Mouse (Mus musculus) kidney, postnatal 0 days (tissue): ENCODE measurements around the gene Cdc37l1. TPM values are rescaled to one million over a fixed set of nuclear protein-coding genes. Genes with fewer than 3 reads are reported as not detected.

Source experiments
- ATAC-seq: fragments of 200-750 bp; cut with Nextera tagmentation; replicated peaks from 2 replicates; pipeline ENCODE4 v1.8.0; 2017; ENCODE audit warnings: low read depth, moderate number of reproducible peaks, moderate TSS enrichment, moderate library complexity; ENCODE audit not compliant: low FRiP score
- DNase-seq: peaks from one replicate; pipeline ENCODE4 v3.0.0-alpha.2; 2016; ENCODE audit warnings: low spot score
- H3K27ac ChIP-seq: fragments of 300-500 bp; sonication (generic); 2 replicates; pipeline ENCODE4 v1.5.1; 2014; ENCODE audit warnings: mild to moderate bottlenecking
- H3K27me3 ChIP-seq: fragments of 300-500 bp; sonication (generic); 2 replicates; pipeline ENCODE4 v1.6.1; 2014; ENCODE audit warnings: low read length, mixed read lengths; ENCODE audit not compliant: insufficient read depth
- H3K36me3 ChIP-seq: fragments of 300-500 bp; sonication (generic); 2 replicates; pipeline ENCODE4 v1.6.1; 2014; ENCODE audit warnings: low read length, mixed read lengths; ENCODE audit not compliant: insufficient read depth
- H3K4me1 ChIP-seq: fragments of 300-500 bp; sonication (generic); replicated peaks from 2 replicates; pipeline ENCODE4 v1.6.1; 2014; ENCODE audit warnings: antibody characterized with exemption, low read length, mixed read lengths; ENCODE audit not compliant: insufficient read depth
- H3K4me2 ChIP-seq: fragments of 300-500 bp; sonication (generic); 2 replicates; pipeline ENCODE4 v1.6.1; 2014; ENCODE audit warnings: mild to moderate bottlenecking, low read length, moderate library complexity, mixed read lengths
- H3K4me3 ChIP-seq: fragments of 300-500 bp; sonication (generic); replicated peaks from 2 replicates; pipeline ENCODE4 v1.5.1; 2014; ENCODE audit warnings: low read depth, low read length
- H3K9ac ChIP-seq: fragments of 300-500 bp; sonication (generic); 2 replicates; pipeline ENCODE4 v1.6.1; 2014; ENCODE audit warnings: low read depth, low read length
- H3K9me3 ChIP-seq: fragments of 300-500 bp; sonication (generic); replicated peaks from 2 replicates; pipeline ENCODE4 v1.6.1; 2016; ENCODE audit warnings: low read length, inconsistent platforms, mixed read lengths
- CTCF ChIP-seq: IDR thresholded peaks from 2 replicates; pipeline ENCODE4 v1.5.1; 2016; ENCODE audit warnings: antibody characterized with exemption, low read depth, mild to moderate bottlenecking, moderate library complexity
- WGBS: fragments of 180-500 bp; shearing (Covaris S2); extraction: QIAGEN DNeasy Blood & Tissue Kit; methylation state at CpG from one replicate; pipeline ENCODE4 v1.1.7; 2014; 5-methylcytosine and 5-hydroxymethylcytosine counted together
- polyA plus RNA-seq: library from polyadenylated mRNA; unstranded; fragments of >200 nt; fragmentation: Nextera tagmentation; extraction: Ambion mirVana; gene quantifications from 2 replicates; pipeline ENCODE4 v1.2.1, GENCODE M21; 2015

Cdc37l1 gene
- polyA plus RNA-seq, 1 experiment from 2014 or later: 28.2 TPM

- H3K9ac ChIP-seq: peak overlapping the region; percentile 37; the same call in 1 of the 2 replicates
- no peaks in the 10 kb centered on the region for H3K9me3 ChIP-seq
- 20% methylated on average over 35 of the region's 35 CpGs for WGBS
- DNase-seq: peak; percentile 82
- no peaks in the 10 kb centered on the region for H3K4me1 ChIP-seq
- peak overlapping the region; percentile 60 for H3K4me2 ChIP-seq
- TF ChIP-seq CTCF: peak; percentile 82
- ATAC-seq: no peak; the same call in 1 of the 2 replicates
- H3K36me3 ChIP-seq: no peaks in the 10 kb centered on the region
- peak overlapping the region; percentile 32 for H3K4me3 ChIP-seq
- H3K27ac ChIP-seq: no peak overlapping the region
- H3K27me3 ChIP-seq: no peaks in the 10 kb centered on the region
Observed at GRCm38 (mm10) chr19:28974862-28975611, 15.1 kb upstream of the Cdc37l1 start.

- H3K9ac ChIP-seq: no peak overlapping the region
- H3K36me3 ChIP-seq: no peaks in the 10 kb centered on the region
- no peak for ATAC-seq
- H3K27ac ChIP-seq: no peak overlapping the region
- no peak overlapping the region for H3K4me2 ChIP-seq
- no peak overlapping the region for H3K4me3 ChIP-seq
- no peaks in the 10 kb centered on the region for H3K4me1 ChIP-seq
- no peak for TF ChIP-seq CTCF
- no peaks in the 10 kb centered on the region for H3K9me3 ChIP-seq
- no peak for DNase-seq
- WGBS: 70% methylated on average over 7 of the region's 7 CpGs
- H3K27me3 ChIP-seq: no peaks in the 10 kb centered on the region
Observed at GRCm38 (mm10) chr19:28982617-28983016, 7.5 kb upstream of the Cdc37l1 start.

- 53% methylated on average over 8 of the region's 8 CpGs for WGBS
- H3K36me3 ChIP-seq: peaks cover under 1% of the 10 kb centered on the region; the same call in 1 of the 2 replicates
- no peaks in the 10 kb centered on the region for H3K27me3 ChIP-seq
- peak overlapping the region; percentile 89 for H3K4me3 ChIP-seq
- peak overlapping the region; percentile 96 for H3K27ac ChIP-seq
- H3K9ac ChIP-seq: peak overlapping the region; percentile 90; the same call in 1 of the 2 replicates
- peak overlapping the region; percentile 79 for H3K4me2 ChIP-seq
- H3K4me1 ChIP-seq: peaks cover 6% of the 10 kb centered on the region; the same call in 1 of the 2 replicates
- ATAC-seq: no peak
- DNase-seq: no peak
- TF ChIP-seq CTCF: no peak
- no peaks in the 10 kb centered on the region for H3K9me3 ChIP-seq
Observed at GRCm38 (mm10) chr19:28989515-28989914, 637 bp upstream of the Cdc37l1 start.

- ATAC-seq (peak; percentile 82), DNase-seq (peak; percentile 70)
- H3K27ac ChIP-seq: peak overlapping the region; percentile 96
- peaks cover 6% of the 10 kb centered on the region; the same call in 1 of the 2 replicates for H3K4me1 ChIP-seq
- peak overlapping the region; percentile 79 for H3K4me2 ChIP-seq
- WGBS: under 1% methylated on average over 41 of the region's 41 CpGs
- peak overlapping the region; percentile 89 for H3K4me3 ChIP-seq
- no peaks in the 10 kb centered on the region for H3K27me3 ChIP-seq
- TF ChIP-seq CTCF: no peak
- H3K9me3 ChIP-seq: no peaks in the 10 kb centered on the region
- peaks cover 11% of the 10 kb centered on the region for H3K36me3 ChIP-seq
- H3K9ac ChIP-seq: peak overlapping the region; percentile 90
Observed at GRCm38 (mm10) chr19:28990590-28991221, 554 bp downstream of the Cdc37l1 start.

GRCm38 (mm10) chr19:28991391-28991790 is 1.2 kb downstream of the Cdc37l1 start:
- peak overlapping the region; percentile 79 for H3K4me2 ChIP-seq
- 0 out of 2 replicates have a peak overlapping the region, but pooled peaks have one; percentile 31 for H3K9ac ChIP-seq
- H3K27me3 ChIP-seq: no peaks in the 10 kb centered on the region
- H3K9me3 ChIP-seq: no peaks in the 10 kb centered on the region
- no peak for DNase-seq
- TF ChIP-seq CTCF: no peak
- ATAC-seq: no peak
- 65% methylated on average over 5 of the region's 5 CpGs for WGBS
- H3K27ac ChIP-seq: peak overlapping the region; percentile 96
- peaks cover 6% of the 10 kb centered on the region; the same call in 1 of the 2 replicates for H3K4me1 ChIP-seq
- H3K4me3 ChIP-seq: peak overlapping the region; percentile 89
- H3K36me3 ChIP-seq: peaks cover 11% of the 10 kb centered on the region

- H3K4me3 ChIP-seq: no peak overlapping the region
- DNase-seq (no peak), ATAC-seq (no peak)
- peaks cover 6% of the 10 kb centered on the region; the same call in 1 of the 2 replicates for H3K4me1 ChIP-seq
- H3K9ac ChIP-seq: no peak overlapping the region
- 83% methylated on average over 7 of the region's 7 CpGs for WGBS
- no peaks in the 10 kb centered on the region for H3K27me3 ChIP-seq
- TF ChIP-seq CTCF: no peak
- H3K36me3 ChIP-seq: peaks cover 11% of the 10 kb centered on the region
- no peak overlapping the region for H3K4me2 ChIP-seq
- H3K27ac ChIP-seq: no peak overlapping the region
- H3K9me3 ChIP-seq: no peaks in the 10 kb centered on the region
Observed at GRCm38 (mm10) chr19:28994870-28995269, 4.7 kb downstream of the Cdc37l1 start.
